Mouse (Mus musculus): ENCODE results near the gene Hsd17b3.

GRCm38 (mm10) chr13:64123491-64124188 is 34.6 kb upstream of the Hsd17b3 start:
- TF ChIP-seq POLR2A (IDR thresholded peaks at IDR 0.05; ENCODE audit: insufficient read depth, low read depth, low read length) (no peak), CTCF (IDR thresholded peaks at IDR 0.05) (no peak)
